Mouse (Mus musculus) ovary, postnatal 14 days (tissue): ENCODE results near the gene Mogat2.

Experiments used
- DNase-seq: peaks from one replicate; pipeline ENCODE4 v3.0.0; 2022; ENCODE audit warnings: low spot score

Mogat2 gene

DNA sequence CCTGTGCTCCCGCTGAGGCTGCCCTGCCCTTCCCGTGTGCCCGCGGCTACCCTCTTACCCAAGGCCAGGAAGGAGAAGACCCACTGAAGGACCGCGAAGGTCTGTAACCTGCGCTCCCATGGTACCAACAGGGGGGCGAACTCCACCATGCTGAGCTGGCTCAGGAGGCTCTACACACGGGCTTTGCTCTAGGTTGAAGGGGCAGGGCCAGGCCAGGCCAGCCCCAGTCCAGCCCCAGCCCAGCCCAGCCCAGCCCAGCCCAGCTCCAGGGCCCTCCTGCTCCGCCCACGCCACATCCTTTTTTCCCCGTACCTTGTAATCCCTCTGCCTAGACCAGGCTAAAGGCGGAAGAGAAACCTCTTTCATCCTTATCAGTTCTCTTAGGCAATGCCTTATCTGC lies at the start of gene Mogat2:
Gene Mogat2 (minus strand): TSS at position 203 of the 400 bp plus-strand sequence.
- DNase-seq, result no peak

DNA sequence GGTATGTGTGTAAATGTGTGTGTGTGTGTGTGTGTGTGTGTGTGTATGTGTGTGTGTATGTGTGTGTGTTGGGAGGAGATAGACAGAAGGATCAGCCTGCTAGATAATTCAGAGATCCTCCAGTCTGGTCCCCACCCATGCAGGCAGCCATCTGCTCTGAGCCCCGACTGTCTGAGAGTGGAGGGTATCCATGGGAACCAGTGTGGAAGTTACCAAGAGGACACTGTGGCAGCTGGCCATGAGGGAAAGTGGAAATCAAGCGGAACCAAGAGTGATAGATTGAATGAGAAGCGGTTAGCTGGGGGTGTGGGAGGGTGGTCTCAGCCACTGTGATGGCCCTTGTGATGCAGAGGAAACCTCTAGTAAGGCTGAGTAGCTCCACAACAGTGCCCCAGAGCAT lies 48.9 kb upstream of the Mogat2 start:
- no peak for DNase-seq

DNA sequence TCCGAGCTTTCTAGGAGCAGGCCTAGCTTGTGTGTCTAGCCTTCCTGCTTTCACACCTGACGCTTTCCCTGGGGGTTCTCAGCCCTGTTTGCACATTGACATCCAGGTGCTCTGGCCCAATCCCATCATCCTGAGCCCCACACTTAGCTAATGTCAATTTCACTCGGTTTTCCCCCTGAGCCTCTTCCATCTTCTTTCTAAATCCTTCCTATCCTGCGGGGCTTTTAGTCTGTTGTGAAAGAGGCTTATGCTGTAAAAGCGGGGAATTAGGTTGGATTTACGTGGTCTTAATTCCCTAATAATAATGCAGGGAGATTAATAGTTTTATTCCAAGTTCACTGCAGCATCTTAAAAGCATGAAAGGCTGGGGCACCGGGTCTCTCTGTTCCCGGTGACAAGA lies 41.2 kb upstream of the Mogat2 start:
- no peak for DNase-seq

DNA sequence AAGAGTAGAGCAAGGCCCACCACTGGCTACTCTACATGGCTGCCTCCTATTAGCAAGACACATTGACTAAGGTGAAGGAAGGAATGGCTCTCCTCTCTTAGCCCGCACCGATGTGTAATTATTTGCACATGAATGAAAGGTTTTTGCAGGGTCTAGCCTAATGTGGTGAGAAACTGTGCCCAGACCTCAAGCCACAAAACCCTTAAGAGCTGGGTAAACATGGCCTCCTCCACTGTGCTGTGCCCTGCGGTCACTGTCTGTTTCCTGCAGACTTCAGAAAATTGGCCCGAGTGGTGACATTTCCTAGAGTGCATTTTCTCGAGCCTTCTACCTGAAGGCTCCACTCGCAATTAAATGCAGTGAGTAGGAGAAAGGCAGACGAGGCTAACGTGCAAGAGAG lies 39.9 kb upstream of the Mogat2 start:
- DNase-seq, result no peak

DNA sequence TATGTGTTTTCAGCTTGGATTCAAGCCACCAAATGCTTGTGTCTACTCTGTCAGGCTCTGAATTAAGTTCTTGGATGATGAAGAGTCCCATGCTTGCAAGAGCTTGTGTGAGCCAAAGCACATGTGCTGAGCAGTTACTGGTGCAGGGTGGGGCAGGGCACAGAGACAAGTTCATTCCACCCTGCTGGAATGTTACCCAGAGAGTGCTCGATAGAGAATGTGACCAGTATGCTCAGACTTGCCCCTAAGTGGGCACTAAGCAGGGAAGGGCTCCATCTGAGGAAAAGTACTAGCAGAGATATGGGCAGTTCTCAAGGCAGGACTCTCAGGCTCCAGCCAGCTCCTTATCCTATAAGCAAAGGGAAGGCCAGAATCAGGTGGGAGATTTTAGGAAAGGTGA lies 38.3 kb upstream of the Mogat2 start:
- DNase-seq, result no peak

DNA sequence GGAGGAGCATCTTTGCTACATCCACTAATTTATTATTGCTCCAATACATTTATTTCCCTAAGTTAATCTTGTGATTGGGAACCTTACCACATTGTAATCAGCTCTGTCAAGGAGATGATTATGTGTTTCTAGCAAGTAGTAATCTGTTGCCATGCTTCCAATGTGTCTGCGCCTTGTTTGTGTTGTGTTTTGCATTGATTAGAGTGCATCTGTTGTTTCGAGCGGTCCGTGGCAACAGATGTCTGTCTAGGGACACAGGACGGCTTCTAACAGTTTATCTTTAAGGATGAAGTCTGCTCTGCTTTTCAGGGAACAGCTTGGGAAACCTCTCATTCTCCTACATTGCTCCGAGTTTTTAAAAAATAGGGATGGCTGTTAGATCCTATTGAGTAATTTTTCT lies 36.7 kb upstream of the Mogat2 start:
- no peak for DNase-seq

DNA sequence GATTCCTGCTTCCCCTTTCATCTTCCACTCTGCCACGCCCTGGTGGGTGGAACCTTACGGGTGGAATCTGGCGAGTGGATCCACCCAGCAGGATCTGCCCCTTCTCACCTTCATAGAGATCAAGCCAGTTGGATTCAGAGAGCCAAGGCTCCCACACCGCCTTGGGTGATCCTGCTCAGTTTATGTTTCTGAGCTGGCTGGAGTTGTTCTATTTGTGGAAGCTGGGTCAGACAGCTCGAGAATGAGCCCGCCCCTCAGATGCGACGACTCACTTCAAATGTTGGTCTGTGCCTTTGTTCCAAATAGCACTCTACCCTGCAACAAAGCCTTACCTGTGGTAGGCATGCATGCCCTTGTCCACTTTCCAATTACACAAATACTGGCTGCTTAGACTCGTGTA lies 33.2 kb upstream of the Mogat2 start:
- DNase-seq, result no peak

DNA sequence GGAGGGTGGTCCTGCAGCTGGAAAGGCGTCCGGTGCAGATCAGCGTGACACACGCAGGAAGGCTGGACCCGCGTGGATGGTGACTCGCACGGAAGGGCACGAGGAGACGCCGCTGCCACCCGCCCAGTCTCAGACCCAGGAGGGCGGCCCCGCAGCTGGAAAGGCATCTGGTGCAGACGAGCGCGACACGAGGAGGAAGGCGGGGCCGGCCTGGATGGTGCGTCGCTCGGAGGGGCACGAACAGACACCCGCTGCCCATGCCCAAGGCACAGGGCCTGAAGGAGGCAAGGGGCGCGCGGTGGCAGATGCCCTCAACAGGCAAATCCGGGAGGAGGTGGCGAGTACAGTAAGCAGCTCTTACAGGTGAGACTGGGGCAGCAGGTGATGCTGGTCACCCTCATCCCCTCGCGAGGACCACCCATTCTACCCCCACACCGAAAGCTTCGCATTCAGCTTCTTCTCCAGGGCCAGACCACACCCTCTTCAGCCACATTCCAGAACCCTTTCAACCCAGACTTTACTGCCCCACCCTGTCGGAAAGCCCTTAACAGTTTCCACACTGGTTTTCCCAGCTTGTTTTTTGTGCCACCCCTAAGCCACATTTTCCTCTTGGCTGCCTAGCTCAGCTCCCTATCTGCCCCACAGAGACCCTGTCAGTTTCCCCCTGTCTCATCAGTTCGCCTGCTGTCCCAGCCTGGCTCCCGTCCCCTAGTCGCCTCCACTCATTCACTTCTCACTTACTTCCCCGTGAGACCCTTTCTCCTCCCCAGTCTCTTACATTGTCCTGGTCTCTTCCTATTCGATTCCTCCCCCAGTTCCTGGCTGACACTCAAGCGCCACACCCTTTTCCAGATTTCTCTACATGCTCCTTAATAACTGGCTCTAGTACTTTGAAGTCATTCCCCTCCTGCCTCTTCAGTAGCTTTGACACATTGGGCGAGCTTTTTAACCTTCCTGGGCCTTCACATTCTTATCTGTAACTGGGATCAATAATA lies 30.8 kb upstream of the Mogat2 start:
- no peak for DNase-seq

DNA sequence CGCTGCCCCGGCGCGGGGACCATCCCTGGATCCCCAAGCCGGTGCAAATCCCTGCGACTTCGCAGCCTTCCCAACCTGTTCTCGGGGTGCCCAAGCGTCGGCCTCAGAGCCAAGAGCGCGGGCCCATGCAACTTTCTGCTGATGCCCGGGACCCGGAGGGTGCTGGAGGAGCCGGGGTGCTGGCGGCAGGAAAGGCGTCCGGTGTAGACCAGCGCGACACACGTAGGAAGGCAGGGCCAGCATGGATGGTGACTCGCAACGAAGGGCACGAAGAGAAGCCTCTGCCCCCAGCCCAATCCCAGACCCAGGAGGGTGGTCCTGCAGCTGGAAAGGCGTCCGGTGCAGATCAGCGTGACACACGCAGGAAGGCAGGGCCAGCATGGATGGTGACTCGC lies 30.1 kb upstream of the Mogat2 start:
- DNase-seq, result no peak

DNA sequence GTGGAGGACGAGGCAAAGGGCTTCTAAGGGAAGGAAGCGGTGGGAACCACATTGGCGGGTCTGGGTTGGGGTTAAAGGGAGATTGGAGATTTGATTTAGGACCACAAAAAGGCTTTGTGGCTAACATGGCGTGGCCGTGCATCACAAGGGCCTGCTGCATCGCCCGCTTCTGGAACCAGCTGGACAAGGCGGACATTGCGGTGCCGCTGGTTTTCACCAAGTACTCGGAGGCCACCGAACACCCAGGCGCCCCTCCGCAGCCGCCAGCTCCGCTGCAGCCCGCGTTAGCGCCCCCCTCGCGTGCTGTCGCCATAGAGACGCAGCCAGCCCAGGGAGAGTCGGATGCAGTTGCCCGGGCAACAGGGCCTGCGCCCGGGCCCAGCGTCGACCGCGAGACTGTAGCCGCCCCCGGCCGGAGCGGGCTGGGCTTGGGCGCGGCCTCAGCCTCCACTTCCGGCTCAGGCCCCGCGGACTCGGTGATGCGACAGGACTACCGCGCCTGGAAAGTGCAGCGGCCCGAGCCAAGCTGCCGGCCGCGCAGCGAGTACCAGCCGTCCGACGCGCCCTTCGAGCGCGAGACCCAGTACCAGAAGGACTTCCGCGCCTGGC lies 29.6 kb upstream of the Mogat2 start:
- DNase-seq, result no peak

DNA sequence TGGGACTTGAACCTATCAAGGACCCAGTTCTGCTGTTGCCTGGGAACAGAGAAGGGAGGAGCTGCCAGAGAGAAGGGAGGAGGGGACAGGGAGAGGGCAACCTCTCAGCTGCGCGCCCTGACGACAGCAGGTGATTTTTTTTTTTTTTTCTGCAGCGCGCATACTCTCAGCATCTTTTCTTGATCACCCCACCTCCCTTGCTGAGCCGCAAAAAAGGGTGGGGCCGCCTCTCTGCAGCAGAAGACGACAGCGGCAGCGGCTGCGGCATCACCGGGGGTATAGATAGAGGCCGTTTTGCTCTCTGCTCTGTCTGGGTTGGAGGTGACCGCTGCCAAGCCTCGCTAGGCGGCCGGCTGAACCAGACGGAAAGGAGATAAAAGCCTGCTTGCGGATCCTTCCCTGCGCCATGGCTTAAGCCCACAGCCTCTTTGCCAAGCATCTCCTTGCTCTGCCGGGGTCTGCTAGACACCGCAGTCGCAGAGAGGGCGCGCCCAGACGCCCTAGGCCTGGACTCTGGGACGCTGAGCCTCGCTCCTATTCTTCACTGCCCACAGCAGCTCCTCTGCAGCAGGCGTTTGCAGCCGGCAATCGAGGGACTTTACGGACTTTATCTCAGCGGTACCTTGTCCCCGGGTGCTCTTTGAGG lies 29.0 kb upstream of the Mogat2 start, which contains the start of gene Map6:
Gene Map6 (plus strand): TSS at position 197 of the 646 bp plus-strand sequence.
- no peak for DNase-seq

DNA sequence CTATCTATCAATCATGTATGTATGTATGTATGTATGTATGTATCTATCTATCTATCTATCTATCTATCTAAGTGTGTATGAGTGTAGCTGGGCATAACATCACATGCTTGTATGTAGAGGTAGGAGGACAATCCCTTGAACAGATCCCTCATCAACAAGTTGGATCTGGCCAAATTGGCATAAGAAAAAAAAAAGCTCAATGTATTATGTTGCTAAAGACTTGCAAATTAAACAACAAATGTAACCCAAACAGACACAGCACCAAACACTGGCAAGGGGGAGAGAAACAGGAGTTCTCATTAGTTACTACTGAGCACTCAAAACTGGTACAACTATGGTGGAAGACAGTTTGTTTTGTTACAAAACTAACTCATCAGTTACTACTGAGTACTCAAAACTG lies 26.2 kb upstream of the Mogat2 start:
- DNase-seq, result no peak

DNA sequence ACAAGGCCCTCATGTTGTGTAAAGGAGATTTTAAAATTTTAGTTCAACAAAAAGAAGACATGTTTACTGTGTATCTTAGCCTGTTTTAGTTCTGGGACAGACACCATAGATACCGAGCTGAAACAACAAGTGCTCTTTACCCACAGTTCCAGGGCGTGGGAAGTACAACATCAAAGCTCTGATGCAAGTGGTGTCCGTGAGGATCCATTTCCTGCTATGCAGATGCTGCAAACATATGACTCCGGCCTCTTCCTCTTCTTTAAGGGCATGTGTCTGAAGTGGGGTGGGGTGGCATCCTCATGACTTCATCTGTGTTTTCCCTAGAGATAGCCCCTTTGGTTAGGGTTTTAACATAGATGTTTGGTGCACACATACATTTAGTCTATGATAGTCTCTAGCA lies 25.1 kb upstream of the Mogat2 start:
- DNase-seq, result no peak

DNA sequence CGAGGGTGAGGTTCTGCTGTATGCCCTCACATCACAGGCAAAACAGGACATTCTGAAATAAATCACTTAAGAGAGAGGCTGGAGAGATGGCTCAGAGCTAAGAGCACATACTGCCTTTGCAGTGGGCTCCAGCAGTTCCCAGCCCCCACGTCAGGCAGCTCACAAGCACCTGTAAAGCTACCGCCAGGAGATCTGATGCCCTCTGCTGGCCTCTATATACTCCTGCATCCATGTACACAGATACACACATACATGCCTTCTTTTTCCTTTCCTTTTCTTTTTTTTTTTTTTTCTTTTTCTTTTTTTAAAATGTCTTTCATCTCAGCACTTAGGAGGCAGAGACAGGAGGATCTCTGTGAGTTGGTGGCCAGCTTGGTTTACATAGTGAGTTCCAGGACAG lies 23.5 kb upstream of the Mogat2 start:
- DNase-seq, result no peak

DNA sequence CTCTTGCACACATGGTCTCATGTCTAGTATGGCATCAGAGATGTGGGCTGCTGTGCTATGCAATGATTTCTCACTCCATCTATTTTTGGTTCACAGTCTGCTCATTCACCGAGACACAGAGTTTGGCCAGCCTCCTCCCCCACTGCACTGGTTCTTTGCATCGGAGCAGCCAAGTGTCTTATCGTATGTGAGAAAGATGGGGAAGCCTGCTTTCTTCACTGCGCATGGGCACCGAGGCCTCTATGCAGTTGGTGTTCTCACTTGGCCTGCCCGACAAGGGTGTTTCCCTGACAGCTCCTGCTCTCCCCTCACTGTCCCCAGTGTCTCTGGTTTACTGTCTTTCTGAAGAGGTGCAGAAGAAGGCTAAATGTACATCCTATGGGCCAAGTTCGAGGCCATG lies 16.6 kb upstream of the Mogat2 start:
- no peak for DNase-seq

DNA sequence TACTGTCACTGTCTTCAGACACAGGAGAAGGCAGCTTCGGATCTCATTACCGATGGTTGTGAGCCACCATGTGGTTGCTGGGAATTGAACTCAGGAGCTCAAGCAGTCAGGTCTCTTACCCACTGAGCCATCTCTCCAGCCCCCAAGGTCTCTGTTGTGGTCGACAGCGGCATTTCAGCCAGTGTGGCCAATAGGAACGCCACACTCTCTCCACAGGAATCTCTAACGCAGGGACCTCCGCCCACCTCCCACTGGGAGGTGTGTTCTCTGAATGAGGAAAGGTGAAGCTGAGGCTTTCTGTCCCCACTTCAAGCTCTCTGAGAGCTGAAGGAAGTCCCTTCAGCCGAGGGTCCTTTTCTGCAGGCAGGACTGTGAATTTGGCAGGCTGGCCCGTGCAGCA lies 12.0 kb upstream of the Mogat2 start:
- no peak for DNase-seq

DNA sequence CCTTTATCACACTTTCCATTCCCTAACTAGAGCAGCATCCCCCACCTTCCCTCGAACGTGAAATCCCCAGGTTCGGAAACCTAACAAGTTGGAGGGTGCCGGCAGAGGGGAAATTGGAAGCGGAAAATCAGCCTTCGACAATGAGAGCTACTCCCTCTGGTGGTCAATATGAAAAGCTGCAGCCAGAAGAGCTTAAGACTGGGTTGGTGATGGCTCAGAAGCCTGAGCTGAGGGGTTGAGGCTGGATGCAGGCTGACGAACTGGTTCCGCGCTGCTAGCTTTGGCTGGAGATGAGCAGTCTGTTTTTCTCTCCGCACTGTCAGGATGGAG lies 11.1 kb upstream of the Mogat2 start:
- peak; percentile 46 for DNase-seq

DNA sequence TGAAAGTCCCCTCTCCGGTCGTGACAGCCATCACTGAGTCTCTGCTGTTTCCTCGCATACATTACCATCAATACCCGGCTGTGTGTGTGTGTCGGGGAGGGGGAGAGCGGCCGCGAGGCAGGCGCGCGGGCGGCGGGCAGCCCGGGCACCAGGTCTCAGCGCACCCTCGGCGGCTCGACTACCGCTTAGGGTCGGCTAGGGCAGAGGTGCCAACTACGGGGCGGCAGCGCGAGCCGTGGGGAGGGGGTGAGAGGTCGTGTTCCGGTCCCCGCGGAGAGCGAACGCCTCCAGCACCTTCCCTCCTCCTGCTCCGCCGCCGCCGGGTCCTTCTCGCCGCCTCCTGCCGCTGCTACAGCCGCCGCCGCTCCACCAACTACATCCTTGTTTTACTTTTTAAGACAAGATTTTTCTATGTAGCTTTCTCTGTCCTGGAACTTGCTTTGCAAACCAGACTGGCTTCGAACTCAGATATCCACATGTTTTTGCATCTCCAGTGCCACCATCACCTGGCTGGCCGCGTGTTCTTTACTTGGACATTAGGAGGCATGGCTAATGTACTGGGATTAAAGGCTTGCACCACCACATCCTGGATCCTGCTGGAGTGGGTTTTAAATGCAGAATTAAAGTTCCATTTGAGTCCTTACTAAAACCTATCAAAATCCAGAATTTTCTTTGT lies 10.6 kb upstream of the Mogat2 start:
- no peak for DNase-seq

DNA sequence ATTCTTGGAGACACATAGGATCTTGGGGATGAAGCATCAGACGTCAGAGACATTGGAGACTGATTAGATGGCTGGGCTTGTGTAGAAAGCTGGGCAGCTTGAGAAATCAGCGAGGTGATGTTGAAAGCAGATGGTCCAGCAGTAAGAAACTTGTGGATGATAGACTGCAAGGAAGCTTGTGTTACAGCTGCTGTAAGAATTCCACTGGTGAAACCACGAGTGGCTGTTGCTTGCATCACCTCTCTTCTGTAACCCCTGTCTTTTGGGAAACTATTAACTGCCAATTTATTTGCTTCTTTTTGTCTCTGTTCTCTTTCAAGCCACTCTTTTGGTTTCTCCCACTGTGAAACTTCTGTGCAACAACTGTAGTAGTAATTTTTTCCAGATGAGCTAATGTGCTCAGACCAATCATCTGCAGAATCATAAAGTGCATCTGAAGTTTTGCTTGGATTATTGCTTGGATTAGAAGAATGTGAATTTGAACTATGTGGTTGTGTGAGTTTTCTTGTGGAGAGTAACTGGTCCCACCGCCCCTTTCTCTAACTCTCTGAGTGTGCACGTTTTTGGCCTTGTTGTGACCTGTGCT lies 9.8 kb upstream of the Mogat2 start:
- no peak for DNase-seq

DNA sequence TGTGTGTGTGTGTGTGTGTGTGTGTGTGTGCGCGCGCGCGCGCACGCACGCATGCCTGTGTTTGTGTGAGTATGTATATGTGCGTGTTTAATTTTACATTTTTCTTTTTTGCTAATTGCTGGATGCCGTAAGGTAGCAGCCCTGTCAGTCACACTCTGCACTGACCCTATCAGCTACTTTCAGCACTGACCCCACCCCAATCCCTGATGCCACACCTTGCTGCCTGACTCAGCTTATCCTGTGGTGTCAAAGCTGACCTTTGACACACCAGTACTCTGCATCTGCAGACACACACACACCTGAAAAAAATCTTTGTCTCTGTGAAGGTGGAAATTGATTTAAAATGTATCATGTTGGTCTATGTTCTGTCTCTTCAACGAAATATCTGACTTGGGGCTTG lies 3.7 kb upstream of the Mogat2 start:
- no peak for DNase-seq

DNA sequence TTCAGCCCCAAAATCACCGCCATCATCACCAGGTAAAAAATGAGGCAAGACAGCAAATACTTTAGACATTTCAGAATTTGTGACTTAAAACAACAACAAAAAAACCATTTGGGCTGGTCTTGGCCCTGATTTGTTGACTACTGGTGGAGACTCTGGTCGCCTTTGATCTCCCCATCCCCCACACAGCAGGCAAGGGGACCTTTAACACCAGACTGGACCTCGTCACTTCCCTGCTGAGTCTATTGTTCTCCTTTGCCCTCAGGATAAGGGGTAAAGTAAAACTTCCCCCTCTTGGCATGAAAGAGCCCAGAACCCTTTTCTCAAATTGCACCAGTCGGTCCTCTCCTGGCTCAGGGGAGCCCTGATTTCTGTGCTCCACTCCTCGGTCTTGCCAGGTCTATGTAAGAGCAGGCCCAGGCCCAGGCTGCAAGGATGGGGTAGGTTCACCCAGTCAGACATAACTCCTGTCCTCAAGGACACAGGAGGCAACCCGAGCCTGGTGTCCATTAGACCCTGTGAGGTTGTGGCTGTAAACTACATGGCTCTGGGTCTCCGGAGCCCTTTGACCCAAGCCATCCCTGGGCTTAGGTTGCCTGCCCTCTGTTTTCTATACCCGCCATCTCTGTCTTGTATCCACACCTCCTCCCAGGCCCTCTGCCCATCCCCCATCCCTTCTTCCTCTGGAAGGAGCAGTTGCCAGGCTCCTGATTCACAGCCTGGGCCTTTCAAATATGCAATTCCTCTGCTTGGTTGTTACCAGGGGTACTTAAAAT lies 1.3 kb downstream of the Mogat2 start:
- DNase-seq, result no peak
